Mouse (Mus musculus): ENCODE measurements around the gene Gm49388. TPM values are rescaled to one million over a fixed set of nuclear protein-coding genes. Genes with fewer than 3 reads are reported as not detected.
A peak's percentile ranks its signal among the peaks of the same experiment; 100 is the strongest.

Gm49388 gene
- total RNA-seq, 1 experiment = 1.9 TPM

DNA sequence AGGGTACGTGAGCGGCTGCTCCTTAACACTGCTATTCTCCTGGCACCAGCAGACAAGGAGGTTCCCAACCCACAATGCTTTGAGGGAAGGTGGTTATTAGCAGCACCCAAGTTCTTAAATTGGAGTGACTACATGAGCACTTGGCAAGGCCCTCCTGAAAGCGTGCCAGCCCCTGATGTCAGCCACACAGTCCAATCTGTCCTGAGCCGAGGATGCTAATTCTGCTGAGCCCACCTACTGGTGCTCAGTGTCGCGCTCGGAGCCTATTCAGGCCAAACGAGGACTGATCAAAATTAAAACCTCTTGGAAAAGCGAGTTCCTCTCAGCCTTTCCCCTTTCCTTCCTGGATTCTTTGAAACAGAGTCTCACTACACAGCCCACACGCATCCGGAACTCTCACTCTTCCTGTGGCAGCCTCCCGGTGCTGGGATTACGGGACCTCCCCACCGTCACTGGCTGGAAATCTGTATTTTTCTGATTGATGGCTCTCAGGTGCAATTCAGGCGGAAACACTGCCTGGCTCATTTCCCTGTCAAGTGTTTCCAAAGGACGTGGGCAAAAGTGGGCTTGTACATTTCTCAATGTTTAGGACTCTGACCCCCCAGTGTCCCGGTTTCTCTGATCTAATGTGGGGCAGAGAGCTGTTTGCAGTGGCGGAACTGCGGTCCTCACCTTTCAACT lies 29.0 kb downstream of the Gm49388 start:
- in situ Hi-C loops (cut with MboI; ENCODE audit: low sequenced_read_pairs in 2 of 2, unreplicated experiment in 2 of 2) = no loop called here
- no peak for DNase-seq (ENCODE audit: low read depth, low spot score)
- TF ChIP-seq ZC3H11A (IDR thresholded peaks at IDR 0.05; ENCODE audit: borderline replicate concordance, low read depth, low read length) (no peak), ZNF384 (IDR thresholded peaks at IDR 0.05; ENCODE audit: low read depth, low read length) (no peak), MAFK (IDR thresholded peaks at IDR 0.05; ENCODE audit: insufficient read depth, low read depth, low read length) (no peak), HCFC1 (IDR thresholded peaks at IDR 0.05; ENCODE audit: borderline replicate concordance, insufficient read depth, low read length) (no peak), CHD2 (IDR thresholded peaks at IDR 0.05; ENCODE audit: low read depth, low read length) (no peak)
- Histone ChIP-seq H3K27ac (ENCODE audit: insufficient read depth, low read depth, low read length, poor library complexity, severe bottlenecking) (no peak overlapping the region), H3K4me3 (ENCODE audit: insufficient read depth in 1 of 2, low read depth in 1 of 2, low read length in 2 of 2, poor library complexity in 1 of 2, severe bottlenecking in 1 of 2) (peak overlapping the region in 1 of 2 experiments; percentile 26; a peak in 1 of 4 replicates), H3K9me3 (ENCODE audit: control insufficient read depth, insufficient read depth, low read depth, low read length) (no peaks in the 10 kb centered on the region), H3K36me3 (ENCODE audit: control insufficient read depth, insufficient read depth, low read length, poor library complexity, severe bottlenecking) (no peaks in the 10 kb centered on the region), H3K4me1 (ENCODE audit: control insufficient read depth in 2 of 2, insufficient read depth in 2 of 2, low read length in 2 of 2, poor library complexity in 1 of 2) (peaks cover 3 to 20% of the 10 kb centered on the region in 2 experiments; a peak in 3 of 4 replicates), H3K9ac (ENCODE audit: insufficient read depth, low read depth, low read length, poor library complexity, severe bottlenecking) (no peak overlapping the region)

DNA sequence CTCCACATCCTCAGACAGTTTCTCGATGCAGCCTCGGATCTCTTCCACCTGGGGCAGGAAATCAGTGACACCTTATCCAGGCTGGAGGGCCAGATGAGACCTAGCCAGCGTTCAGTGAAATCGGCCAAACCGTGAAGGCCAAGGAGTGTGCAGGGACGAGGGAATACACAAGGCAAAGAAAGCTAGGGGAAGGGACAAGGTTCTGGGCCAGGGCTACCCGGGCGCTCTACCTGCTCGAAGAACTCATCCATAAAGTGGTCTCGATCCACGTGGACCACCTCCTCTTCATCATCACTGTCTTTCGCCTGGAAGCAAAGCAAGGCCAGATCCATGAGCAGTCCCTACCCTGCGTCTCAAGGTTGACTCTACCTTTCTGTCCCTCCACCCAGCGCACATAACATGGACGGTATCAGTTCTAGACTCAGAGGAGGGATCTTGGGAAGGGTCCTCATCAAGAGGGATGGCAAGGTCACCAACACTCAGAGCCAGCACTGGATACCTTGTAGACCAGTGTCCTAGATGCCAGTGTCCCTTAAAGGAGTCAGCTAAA lies 29.8 kb downstream of the Gm49388 start:
- Histone ChIP-seq H3K9ac (ENCODE audit: insufficient read depth, low read depth, low read length, poor library complexity, severe bottlenecking) (no peak overlapping the region), H3K36me3 (ENCODE audit: control insufficient read depth, insufficient read depth, low read length, poor library complexity, severe bottlenecking) (no peaks in the 10 kb centered on the region), H3K4me3 (ENCODE audit: insufficient read depth in 1 of 2, low read depth in 1 of 2, low read length in 2 of 2, poor library complexity in 1 of 2, severe bottlenecking in 1 of 2) (no peak overlapping the region; a peak in 1 of 4 replicates), H3K9me3 (ENCODE audit: control insufficient read depth, insufficient read depth, low read depth, low read length) (no peaks in the 10 kb centered on the region), H3K27ac (ENCODE audit: insufficient read depth, low read depth, low read length, poor library complexity, severe bottlenecking) (no peak overlapping the region), H3K4me1 (ENCODE audit: control insufficient read depth in 2 of 2, insufficient read depth in 2 of 2, low read length in 2 of 2, poor library complexity in 1 of 2) (peaks cover 1 to 16% of the 10 kb centered on the region in 2 experiments; a peak in 3 of 4 replicates)
- no peak for DNase-seq (ENCODE audit: low read depth, low spot score)
- TF ChIP-seq CHD2 (IDR thresholded peaks at IDR 0.05; ENCODE audit: low read depth, low read length) = no peak
- no peak for TF ChIP-seq ZC3H11A (IDR thresholded peaks at IDR 0.05; ENCODE audit: borderline replicate concordance, low read depth, low read length)
- TF ChIP-seq MAFK (IDR thresholded peaks at IDR 0.05; ENCODE audit: insufficient read depth, low read depth, low read length) = no peak
- no peak for TF ChIP-seq HCFC1 (IDR thresholded peaks at IDR 0.05; ENCODE audit: borderline replicate concordance, insufficient read depth, low read length)
- no peak for TF ChIP-seq ZNF384 (IDR thresholded peaks at IDR 0.05; ENCODE audit: low read depth, low read length)
- in situ Hi-C loops (cut with MboI; ENCODE audit: low sequenced_read_pairs in 2 of 2, unreplicated experiment in 2 of 2) = no loop called here

DNA sequence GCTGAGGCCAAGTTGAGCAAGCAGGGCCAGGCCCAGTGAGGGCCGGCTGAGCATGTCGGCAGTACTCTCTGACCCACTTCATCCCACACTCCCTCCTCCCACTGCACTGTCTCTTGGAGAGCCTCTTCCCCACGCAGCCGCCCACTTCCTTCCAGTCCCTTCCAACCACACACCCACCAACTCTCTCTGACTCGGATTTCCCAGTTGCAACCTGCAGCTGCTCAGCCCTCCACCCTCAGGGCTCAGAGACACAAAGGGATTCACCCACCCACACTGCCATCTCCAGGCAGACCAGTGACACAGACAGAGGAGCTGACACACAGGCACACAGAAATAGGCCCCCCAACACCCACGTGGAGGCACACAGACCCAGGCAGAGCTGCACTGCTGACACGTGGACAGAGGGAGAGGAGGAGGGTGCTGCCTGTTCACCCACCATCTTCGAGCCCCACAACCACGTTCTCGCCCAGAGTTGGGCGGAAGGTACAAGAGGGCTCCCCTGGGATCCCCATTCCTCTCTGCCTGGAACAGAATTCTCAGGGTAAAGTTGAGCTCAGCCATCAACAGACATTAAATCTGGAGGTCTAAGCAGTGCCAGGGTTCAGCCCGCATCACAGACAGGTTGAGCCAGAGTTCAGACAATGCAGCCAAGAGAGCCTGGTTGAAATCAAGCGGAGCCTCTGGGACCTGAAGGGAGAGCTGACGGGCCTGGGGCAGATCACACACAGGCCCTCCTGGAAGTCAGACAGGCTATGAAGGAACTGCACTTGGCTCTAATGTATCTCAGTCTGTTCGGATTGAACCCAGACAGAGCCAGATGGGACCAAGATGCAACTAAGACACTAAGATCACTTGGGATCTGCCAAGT lies 30.8 kb downstream of the Gm49388 start:
- peak overlapping the region; percentile 40; the same call in 1 of the 2 replicates for H3K9ac ChIP-seq (ENCODE audit: insufficient read depth, low read depth, low read length, poor library complexity, severe bottlenecking)
- peak overlapping the region; percentile 14 to 21; a peak in 2 of 4 replicates for H3K4me3 ChIP-seq (ENCODE audit: insufficient read depth in 1 of 2, low read depth in 1 of 2, low read length in 2 of 2, poor library complexity in 1 of 2, severe bottlenecking in 1 of 2)
- H3K9me3 ChIP-seq (ENCODE audit: control insufficient read depth, insufficient read depth, low read depth, low read length) = no peaks in the 10 kb centered on the region
- in situ Hi-C loops (cut with MboI; ENCODE audit: low sequenced_read_pairs in 2 of 2, unreplicated experiment in 2 of 2) = no loop called here
- H3K36me3 ChIP-seq (ENCODE audit: control insufficient read depth, insufficient read depth, low read length, poor library complexity, severe bottlenecking) = no peaks in the 10 kb centered on the region
- no peak overlapping the region for H3K27ac ChIP-seq (ENCODE audit: insufficient read depth, low read depth, low read length, poor library complexity, severe bottlenecking)
- peaks cover 1 to 14% of the 10 kb centered on the region in 2 experiments; a peak in 3 of 4 replicates for H3K4me1 ChIP-seq (ENCODE audit: control insufficient read depth in 2 of 2, insufficient read depth in 2 of 2, low read length in 2 of 2, poor library complexity in 1 of 2)
- no peak for DNase-seq (ENCODE audit: low read depth, low spot score)
- TF ChIP-seq ZNF384 (IDR thresholded peaks at IDR 0.05; ENCODE audit: low read depth, low read length) (no peak), HCFC1 (IDR thresholded peaks at IDR 0.05; ENCODE audit: borderline replicate concordance, insufficient read depth, low read length) (no peak), ZC3H11A (IDR thresholded peaks at IDR 0.05; ENCODE audit: borderline replicate concordance, low read depth, low read length) (no peak), CHD2 (IDR thresholded peaks at IDR 0.05; ENCODE audit: low read depth, low read length) (no peak), MAFK (IDR thresholded peaks at IDR 0.05; ENCODE audit: insufficient read depth, low read depth, low read length) (no peak)

DNA sequence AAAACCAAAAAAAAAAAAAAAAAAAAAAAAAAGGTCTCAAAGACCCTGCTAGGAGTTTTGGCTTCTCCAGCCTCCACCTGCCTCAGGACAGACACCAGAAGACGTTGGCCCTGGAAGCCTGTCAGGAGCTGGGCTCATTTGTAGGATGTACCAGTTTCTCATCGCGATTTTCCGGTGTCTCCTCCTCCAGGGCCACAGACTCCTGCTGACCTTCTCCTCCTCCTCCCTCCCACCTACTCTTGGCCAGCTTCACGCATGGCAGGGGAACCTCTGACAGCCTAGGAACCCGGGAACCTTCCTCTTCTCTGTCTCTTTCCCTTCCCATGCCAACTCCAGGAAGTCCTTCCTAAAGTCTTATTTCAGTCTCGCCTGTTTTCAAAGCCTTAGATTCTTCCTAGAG lies 31.6 kb downstream of the Gm49388 start:
- DNase-seq (ENCODE audit: low read depth, low spot score) = no peak
- no peaks in the 10 kb centered on the region for H3K36me3 ChIP-seq (ENCODE audit: control insufficient read depth, insufficient read depth, low read length, poor library complexity, severe bottlenecking)
- H3K27ac ChIP-seq (ENCODE audit: insufficient read depth, low read depth, low read length, poor library complexity, severe bottlenecking) = no peak overlapping the region
- no peak overlapping the region for H3K4me3 ChIP-seq (ENCODE audit: insufficient read depth in 1 of 2, low read depth in 1 of 2, low read length in 2 of 2, poor library complexity in 1 of 2, severe bottlenecking in 1 of 2)
- peaks cover 1 to 14% of the 10 kb centered on the region in 2 experiments; a peak in 2 of 4 replicates for H3K4me1 ChIP-seq (ENCODE audit: control insufficient read depth in 2 of 2, insufficient read depth in 2 of 2, low read length in 2 of 2, poor library complexity in 1 of 2)
- H3K9me3 ChIP-seq (ENCODE audit: control insufficient read depth, insufficient read depth, low read depth, low read length) = no peaks in the 10 kb centered on the region
- no peak for TF ChIP-seq HCFC1 (IDR thresholded peaks at IDR 0.05; ENCODE audit: borderline replicate concordance, insufficient read depth, low read length)
- 0 out of 2 replicates have a peak, but pooled peaks have one; percentile 4 for TF ChIP-seq ZNF384 (IDR thresholded peaks at IDR 0.05; ENCODE audit: low read depth, low read length)
- H3K9ac ChIP-seq (ENCODE audit: insufficient read depth, low read depth, low read length, poor library complexity, severe bottlenecking) = no peak overlapping the region
- in situ Hi-C loops (cut with MboI; ENCODE audit: low sequenced_read_pairs in 2 of 2, unreplicated experiment in 2 of 2) = no loop called here
